Mouse (Mus musculus) adrenal gland, postnatal 10 days (tissue): ENCODE data around the gene S1pr5. TPM values are rescaled to one million over a fixed set of nuclear protein-coding genes. Genes with fewer than 3 reads are reported as not detected.
"Not testable (repeated sequence)": the region's sequence is repeated elsewhere in the genome, so short reads cannot be mapped to it uniquely, and the experiment has no call there.

Experiments used
- DNase-seq: peaks from one replicate; pipeline ENCODE4 v3.0.0; 2021; ENCODE audit warnings: mixed read lengths
- total RNA-seq, 2 experiments: library from RNA; stranded (reverse); gene quantifications; 2 replicates each; pipeline ENCODE4 v1.2.3; 2021

The S1pr5 gene
- total RNA-seq, 2 experiments from 2014 or later, result 1.4 to 1.7 TPM

DNA sequence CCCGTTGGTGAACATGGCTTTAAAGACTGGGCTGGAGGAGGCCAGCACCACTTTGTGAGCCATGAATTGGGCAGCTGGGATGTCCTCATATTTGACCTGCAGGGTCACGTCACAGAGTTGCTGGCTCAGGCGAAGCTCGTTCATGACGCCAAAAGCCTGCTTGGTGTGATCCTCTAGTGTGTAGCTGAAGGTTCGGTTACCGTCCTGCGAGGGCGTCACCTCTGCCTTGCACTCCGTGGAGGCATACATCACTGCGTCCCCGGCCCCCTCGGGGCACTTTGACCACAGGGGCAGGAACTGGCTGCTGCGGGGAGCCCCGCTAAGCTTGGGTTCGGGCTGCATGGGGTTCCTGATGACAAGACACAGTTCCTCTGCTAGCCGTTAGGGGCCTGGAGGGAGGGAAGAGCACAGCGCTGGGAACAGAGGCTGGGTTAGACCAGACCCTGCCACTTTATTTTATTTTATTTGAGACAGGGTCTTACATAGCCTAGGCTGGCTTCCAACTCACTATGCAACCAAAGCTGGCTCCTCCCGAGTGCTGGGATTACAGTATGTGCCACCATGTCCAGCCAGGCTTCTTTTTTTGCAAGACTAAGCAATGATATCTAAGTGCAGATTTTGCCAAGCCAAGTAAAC lies 10.8 kb downstream of the S1pr5 start:
- peak; percentile 46 for DNase-seq

DNA sequence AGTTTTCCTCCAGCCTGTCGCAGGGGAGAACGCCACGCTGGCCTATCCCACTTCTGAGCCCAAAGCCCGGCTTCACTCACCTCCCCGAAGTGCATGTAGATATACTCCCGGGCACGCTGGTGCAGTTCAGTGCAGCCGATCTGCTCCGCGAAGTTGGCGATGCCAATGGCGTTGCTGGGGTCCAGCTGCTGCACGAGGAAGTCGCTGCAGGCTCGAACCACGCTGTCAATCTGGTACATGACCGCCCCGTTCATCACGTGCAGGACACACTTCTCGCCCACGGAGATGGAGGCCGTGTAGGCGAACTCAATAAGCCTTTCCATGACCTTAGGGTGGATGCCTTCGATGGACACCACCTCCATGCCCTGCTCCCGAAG lies 11.3 kb downstream of the S1pr5 start:
- no peak for DNase-seq

DNA sequence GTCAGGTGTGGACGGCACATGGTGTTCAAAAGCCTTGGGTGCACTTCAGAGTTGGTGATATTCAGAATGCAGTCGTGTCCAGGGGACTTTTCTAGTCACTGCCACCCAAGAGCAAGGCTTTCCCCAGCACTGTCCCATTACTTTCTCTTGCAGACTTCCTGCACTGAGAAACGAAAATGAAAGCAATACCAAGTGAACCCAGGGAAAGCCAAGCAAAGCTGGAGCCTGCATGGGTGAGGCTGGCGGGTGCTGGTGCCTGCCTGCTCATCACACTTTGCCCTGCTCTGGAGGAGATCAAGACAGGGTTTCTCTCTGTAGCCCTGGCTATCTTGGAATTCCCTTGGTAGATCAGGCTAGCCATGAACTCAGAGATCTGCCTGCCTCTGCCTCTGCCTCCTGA lies 12.9 kb downstream of the S1pr5 start:
- DNase-seq, result no peak

DNA sequence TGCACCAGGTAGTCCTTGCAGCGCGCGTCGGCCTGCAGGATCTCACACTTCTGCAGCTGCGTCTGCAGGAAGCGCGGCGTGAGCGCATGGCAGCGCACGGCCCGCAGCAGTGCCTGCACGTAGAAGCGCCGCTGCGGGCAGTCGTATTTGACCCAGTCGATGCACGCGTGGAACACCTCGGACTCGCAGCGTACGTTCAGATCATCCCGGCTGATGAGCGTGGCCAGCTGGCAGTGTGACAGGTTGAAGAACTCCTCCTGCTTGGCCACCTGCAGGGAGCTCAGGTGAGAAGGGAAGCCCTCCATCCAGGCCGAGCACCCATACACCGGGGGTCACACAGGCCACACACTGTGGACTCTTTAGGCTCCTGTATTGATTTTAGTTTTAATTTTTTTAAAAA lies 14.4 kb downstream of the S1pr5 start:
- DNase-seq, result no peak

DNA sequence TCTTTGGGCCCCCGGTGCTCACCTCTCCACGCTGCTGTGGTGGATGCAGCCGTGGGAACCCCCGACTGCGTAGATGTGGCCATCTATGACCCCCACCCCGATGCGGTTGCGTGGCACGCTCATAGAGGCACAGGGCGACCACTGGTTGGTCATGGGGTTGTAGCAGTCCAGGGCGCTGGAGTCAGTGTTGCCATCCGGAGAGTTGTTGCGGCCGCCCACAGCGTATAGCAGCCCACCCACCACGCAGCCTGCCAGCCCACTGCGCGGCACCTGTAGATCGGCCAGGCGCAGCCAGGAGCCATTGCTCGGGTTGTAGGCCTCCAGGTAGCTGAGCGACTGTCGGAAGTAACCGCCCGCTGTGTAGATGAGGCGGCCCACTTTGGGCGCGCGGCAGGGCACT lies 14.9 kb downstream of the S1pr5 start:
- no peak for DNase-seq

DNA sequence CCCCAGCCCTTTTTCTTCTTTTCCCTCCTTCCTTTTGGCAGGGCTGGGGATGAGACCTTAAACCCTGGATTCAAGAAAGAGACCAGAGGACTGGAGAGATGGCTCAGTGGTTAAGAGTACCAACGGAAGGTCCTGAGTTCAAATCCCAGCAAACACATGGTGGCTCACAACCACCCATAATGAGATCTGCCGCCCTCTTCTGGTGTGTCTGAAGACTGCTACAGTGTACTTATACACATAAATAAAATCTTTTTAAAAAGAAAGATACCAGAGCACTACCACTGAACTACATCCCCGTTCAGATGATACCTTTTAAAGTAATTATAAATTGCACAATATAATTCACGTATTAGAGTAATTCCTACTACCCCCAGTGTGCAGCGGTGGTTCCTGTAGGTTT lies 15.4 kb downstream of the S1pr5 start:
- DNase-seq, result no peak

DNA sequence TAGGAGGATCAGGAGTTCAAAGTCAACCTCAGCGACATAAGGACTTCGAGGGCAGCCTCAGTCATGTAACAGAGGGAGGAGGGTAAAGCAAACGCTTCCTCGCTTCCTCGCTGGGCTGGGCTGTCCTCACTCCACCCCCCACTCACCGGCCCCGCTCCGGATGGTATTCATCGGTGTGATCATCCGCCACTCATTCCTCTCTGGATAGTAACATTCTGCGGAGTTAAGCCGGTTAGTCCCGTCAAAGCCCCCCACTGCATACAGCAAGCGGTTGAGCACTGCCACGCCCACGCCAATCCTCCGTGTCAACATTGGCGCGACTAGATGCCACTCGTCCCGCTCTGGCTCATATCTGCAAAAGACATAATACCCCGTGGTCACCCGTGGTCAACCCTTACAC lies 16.7 kb downstream of the S1pr5 start:
- no peak for DNase-seq

DNA sequence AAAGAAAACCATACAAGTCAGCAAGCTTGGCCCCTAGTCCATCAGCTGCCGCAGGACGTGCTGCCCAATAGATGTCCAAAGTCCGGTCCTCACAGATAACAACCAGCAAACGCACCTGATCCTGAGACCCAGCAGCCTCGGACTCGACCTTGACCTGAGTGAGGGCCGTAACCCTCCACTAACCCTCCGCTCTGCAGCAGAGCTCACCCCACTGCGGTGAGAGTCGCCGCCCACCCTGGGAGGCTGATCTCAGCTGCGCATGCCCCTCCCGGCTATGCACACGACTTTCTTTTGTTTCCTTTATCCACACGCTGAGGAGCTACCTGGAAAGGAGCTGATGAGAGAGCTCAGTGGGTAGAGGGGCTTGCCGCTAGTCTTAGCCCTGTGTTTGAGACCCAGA lies 20.9 kb downstream of the S1pr5 start:
- DNase-seq, result no peak

DNA sequence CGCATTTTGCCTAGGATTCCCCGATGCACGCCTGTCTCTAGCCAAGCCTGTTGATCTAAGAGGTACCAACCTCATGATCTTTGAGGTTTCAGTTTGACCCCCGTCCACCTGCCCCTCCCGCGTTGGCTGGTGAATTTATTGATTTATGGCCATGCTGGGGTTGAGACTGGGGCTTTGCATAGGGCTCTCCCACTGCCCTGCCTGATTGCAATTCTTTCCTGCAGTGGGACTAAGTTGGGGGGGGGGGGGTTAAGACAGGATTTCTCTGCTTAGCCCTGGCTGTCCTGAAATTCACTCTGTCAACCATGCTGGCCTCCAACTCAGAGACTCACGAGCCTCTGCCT lies 22.9 kb downstream of the S1pr5 start:
- DNase-seq, result no peak

DNA sequence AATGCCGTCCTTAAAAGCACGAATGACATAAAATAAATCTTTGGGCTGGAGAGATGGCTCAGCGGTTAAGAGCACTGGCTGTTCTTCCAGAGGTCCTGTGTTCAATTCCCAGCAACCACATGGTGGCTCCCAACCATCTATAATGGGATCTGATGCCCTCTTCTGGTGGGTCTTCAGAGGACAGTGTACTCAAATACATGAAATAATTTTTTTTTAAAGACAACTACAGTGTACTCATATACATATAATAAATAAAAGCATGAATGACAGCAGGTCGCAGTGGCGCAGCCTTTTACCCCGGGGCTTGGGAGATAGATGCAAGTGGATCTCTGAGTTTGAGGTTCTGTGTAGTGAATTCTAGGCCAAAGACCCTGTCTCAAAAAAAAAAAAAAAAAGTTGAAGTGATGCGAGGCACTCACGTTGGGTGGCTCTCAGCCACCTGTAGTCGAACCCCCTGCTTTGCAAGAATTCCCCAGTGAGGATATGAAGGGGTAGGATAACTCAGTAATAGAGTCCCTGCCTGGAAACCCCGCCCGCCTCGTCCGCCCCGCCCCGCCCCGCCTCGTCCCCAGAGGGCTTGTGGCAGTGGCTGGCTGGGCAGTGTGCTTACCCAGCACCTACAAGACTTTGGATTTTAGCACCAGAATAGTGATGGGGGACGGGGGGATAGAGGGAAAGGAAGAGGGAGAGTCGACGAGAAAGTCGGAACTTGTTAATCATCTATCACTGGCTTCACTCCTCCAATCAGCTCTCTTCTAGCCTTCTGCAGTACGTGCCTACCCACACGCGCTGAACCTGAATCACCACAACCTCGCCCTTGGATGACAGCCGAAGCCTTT lies 23.4 kb downstream of the S1pr5 start:
- peak; percentile 77 for DNase-seq

DNA sequence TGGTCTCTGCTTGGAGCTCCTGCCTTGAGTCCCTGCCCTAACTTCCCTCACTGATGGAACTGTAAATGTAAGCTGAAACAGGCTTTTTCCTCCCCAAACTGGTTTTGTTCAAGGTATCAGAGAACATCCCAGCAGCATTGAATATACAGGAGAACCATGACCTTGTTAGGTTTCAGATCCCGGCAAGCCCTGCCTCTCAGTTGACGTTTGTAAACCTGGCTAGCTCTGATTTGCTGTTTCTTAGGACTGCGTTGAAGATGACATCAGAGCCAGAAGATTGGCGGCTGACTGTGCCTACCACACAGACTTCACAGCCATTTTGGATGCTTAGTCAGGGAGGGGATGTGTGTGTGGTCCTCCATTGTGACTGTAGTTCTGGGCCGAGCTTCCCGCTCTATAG lies 24.3 kb downstream of the S1pr5 start:
- no peak for DNase-seq

DNA sequence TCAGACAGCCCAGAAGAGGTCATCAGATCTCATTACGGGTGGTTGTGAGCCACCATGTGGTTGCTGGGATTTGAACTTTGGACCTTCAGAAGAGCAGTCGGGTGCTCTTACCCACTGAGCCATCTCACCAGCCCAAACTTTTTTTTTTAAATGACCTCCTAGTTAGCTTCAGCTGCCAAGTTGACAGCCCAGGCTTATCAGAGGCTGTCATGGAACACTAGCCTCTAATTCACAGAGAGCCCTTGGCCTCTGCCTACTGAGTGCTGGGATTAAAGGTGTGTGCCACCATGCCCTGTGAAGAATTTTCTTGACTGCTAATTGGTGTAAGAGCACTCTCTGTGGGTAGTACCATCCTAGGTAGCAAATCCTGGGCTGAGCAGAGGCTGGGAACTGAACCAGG lies 24.8 kb downstream of the S1pr5 start:
- DNase-seq, result not testable (repeated sequence)

DNA sequence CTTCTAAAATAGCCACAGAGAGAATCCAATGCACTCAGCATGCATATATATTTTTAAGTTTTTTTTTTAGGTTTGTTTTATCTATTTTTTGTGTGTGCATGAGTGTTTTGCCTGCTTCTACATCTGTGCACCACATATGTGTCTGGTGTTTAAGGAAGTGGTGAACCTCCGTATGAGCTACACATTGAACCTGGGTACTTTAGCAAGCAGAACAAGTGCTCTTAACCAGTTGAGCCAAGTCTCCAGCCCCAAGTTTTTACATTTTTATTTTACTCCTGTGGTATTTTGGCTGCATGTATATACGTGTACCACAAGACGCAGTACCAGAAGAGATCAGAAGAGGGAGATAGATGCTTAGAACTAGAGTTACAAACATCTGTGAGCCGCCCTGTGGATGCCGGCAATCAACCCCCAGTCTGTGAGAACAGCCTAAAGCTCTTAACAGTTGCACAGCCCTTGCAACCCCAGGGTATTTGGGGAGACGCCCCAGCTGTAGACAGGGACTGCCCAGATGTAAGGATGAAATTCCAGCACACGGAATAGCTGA lies 26.8 kb downstream of the S1pr5 start:
- DNase-seq, result no peak

DNA sequence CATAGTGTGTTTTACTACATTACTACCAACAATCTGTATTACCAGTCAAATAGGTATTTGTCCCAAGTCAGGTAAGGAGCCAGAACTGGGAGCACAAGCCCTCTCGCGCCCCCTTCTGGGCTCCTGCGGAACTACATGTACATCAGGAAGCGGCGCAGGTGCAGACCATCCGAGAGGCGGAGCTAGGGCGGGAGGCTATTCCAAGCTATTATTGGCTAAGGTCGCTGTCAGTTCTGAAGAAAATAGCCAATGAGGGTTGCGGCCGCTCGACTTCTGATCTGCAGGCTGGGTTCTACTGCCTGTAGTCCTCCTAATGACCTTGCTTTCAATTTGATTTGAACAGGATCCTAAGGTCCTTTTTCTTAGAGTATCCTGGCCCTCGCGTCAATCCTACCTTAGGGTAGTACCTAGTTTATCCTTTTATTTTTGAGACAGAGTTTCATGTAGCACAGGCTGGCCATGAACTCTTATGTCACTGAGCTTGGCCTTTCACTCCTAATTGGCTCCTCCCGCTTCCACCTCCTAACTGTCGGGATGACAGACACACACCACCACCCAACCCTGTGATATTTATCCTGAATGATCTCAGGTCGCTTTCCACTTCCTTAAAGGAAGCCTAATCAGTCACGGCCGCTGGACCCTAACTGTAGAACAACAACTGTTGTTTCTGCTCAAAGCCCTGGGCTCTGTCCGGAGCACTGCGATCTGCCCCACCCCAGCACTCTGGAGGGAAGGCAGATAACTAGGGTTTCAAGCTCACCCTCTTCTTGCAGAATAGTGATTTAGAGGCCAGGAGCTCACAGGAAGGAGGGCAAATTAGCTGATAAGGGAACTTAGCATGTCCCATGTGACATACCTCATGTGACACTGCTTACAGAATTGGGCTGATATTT lies 27.5 kb downstream of the S1pr5 start:
- DNase-seq, result peak; percentile 95

DNA sequence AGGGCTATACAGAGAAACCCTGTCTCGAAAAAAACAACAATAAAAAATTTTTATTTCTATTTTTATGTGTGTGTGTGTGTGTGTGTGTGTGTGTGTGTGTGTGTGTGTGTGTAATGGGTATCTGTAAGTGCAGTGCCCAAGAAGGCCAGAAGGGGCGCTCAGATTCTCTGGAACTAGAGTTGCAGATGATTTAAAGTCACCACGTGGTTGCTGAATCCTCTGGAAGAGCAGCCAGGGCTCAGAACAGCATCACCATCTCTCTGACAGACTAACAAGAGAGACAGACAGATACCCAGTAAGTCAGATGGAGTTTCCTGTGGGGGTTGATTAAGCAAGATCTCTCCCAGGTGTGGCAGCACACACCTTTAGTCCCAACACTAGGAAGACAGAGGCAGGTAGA lies 28.4 kb downstream of the S1pr5 start:
- DNase-seq, result no peak

DNA sequence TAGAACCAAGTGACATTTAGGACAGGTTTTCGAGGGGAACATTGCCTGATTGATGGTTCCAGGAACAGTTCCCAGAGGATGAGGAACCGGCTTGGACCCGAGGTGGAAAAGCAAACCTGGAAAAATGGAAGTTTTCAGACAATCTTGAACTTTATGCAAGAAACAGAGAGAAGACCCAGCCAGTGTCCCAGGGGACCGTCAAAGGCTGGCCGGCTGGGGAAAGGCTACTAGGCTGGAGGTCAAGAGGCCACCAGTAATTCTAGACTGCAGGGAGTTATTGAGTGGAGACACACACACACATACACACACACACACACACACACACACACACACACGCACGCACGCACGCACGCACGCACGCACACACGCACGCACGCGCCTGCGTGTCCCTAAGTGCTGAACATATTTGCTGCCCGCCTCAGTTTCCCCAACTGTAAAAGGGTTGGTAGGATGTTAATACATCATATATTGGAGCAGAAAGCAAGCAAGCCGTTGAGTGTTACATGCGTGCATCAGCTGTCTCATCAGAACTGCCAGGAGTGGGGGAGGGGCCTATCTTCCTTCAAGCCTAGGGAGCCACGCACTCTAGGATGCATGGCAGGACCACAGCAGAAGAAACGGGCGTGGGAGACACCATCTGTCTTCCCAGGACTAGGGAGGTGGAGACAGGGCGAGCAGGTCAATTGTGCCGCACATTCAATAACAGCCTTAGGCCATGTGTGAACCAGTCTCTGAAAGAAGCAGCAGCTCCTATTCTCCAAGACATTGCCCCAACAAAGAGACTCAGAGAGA lies 32.0 kb downstream of the S1pr5 start:
- DNase-seq, result peak; percentile 49

DNA sequence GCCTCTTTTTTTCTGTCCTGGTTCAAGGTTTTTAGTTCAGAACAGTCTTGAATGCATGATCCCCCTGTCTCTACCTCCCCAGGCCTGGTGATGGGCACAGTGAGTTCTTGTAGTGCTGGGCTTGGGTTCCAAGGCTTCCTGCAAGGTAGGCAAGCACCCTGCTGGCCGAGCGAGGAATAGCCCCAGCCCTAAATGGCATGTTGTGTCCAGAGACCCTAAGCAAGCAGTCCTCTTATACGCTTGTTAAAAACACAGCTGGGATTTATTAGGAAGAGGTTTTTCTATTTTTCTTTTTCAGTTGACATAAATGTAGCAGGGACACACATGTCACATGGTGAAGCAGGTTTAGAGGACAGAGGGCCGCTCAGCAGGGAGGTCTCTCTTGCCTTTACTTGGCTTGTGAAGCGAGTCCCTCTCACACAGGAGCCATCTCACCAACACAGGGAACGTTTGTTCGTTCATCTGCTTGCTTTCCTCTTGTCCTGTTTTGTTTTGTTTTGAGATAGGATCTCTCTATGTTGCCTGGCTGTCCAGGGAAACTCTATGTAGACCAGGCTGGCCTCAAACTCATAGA lies 34.5 kb downstream of the S1pr5 start:
- no peak for DNase-seq

DNA sequence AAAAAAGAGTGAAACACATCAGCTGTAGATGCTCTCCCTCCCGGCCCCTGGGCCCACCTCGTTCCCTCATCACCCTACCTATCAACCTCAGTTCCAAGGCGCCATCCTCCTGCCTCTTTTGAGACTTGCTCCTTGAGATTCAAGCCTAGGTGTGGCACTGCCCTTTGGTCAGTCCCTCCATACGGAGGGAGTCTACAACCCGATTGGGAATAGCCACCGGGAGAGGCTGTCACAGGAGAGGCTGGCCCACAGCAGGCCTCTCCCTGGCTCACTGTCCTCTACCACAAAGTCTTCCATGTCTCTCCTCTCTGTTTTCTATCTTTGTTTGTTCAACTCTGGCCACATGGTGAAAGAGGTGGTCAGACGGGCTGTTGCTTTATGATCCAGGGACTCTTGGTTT lies 36.6 kb downstream of the S1pr5 start:
- no peak for DNase-seq

DNA sequence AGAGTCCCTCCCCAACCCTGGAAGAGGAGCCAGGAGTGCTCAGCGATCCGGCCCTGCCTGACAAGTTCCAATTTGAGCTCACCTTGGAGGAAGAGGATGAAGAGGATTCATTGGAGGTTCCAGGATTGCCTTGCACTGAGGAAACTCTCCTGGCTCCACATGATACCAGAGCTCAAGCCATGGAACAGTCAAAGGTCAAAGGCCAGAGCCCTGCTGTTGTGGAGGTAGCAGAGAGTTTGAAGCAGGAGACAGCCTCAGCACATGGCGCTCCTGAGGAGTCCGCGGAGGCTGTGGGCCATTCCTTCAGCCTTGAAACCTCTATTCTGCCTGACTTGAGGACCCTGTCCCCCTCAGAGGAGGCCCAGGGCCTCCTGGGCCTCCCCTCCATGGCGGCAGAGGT lies 37.4 kb downstream of the S1pr5 start:
- DNase-seq, result no peak

DNA sequence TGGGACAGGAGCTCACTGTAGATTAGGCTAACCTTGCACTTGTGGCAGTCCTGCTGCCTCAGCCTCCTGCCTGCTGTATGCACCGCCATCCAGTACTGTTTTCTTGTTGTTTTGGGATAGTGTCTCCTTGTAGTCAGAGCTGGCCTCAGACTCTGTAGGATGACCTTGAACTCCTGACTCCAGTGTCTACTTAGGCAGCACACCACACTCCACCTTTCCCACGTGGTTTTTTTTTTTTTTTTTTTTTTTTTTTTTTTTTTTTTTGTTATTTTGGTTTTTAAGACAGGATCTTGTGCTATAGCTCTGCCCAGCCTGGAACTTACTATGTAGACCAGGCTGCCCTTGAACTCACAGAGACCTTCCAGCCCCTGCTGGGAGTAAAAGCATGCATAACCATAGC lies 39.6 kb downstream of the S1pr5 start:
- no peak for DNase-seq

DNA sequence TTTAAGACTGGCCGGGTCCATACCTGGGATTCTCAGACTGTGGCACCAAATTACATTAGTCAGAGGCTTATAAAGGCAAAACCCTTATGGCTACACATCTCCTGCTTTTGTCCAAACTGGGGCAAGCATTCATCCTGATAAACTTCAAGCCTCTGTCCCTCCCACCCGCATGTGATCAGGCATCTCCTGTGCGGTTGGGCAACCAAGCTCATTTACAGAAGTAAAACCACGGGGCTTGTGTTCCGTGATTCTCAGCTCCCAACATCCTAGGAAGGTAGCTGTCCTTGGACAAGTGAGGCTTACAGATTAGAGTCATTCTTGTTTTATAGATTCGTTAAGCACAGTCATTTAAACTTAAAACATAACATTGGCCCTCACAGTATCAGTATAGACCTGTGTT lies 41.4 kb downstream of the S1pr5 start:
- no peak for DNase-seq
